Mouse (Mus musculus) Patski (cell line): ENCODE measurements around the gene Gm8024. TPM values are rescaled to one million over a fixed set of nuclear protein-coding genes. Genes with fewer than 3 reads are reported as not detected.
"Not testable (repeated sequence)": the region's sequence is repeated elsewhere in the genome, so short reads cannot be mapped to it uniquely, and the experiment has no call there.

Experiments used
- ATAC-seq: fragments of 100-300 bp; one replicate; pipeline ENCODE4 v1.8.0; 2021
- CTCF ChIA-PET: fragments of 350-600 bp; sonication (Branson Sonifier 250); formaldehyde crosslinking; loops from one replicate; lab custom pipeline; 2022; ENCODE audit warnings: inconsistent platforms; lab: Charles Lee
- POLR2A ChIA-PET: fragments of 350-600 bp; sonication (Branson Sonifier 250); formaldehyde crosslinking; loops from one replicate; lab custom pipeline; 2022; ENCODE audit warnings: antibody characterized with exemption, inconsistent platforms; lab: Charles Lee
- DNase-seq: peaks from one replicate; pipeline ENCODE4 v3.0.0-alpha.2; 2011; ENCODE audit warnings: low read depth, low spot score
- H3K27me3 ChIP-seq: fragments of 371-371 bp; one replicate; pipeline ENCODE4 v1.5.1; 2021
- in situ Hi-C: fragments of 300-500 bp; cut with MboI; formaldehyde crosslinking; loops from 3 replicates; pipeline ENCODE4 v1.11.1; 2018; ENCODE audit warnings: low pct_unique_long_range_greater_than_20kb, mixed read lengths
- polyA plus RNA-seq: library from polyadenylated mRNA; unstranded; gene quantifications from one replicate; pipeline ENCODE4 v1.2.3, GENCODE M21; 2021

The Gm8024 gene
- not detected for polyA plus RNA-seq

- in situ Hi-C loops, CTCF ChIA-PET, DNase-seq, POLR2A ChIA-PET, H3K27me3 ChIP-seq, ATAC-seq: not testable (repeated sequence)
Measured at GRCm38 (mm10) chr14:42524182-42524581, at the start of gene Gm8024. Gene Gm8024 (minus strand): TSS chr14:42524282.

- ATAC-seq = not testable (repeated sequence)
Measured at GRCm38 (mm10) chr14:42543170-42543701, 19.2 kb upstream of the Gm8024 start.

GRCm38 (mm10) chr14:42542316-42543169 lies 18.5 kb upstream of the Gm8024 start:
- in situ Hi-C loops, DNase-seq, POLR2A ChIA-PET, H3K27me3 ChIP-seq, CTCF ChIA-PET, ATAC-seq: not testable (repeated sequence)

More at GRCm38 (mm10) chr14:42543170-42543701, 19.2 kb upstream of the Gm8024 start:
- DNase-seq, in situ Hi-C loops, H3K27me3 ChIP-seq, CTCF ChIA-PET, POLR2A ChIA-PET: not testable (repeated sequence)

GRCm38 (mm10) chr14:42502249-42502648 lies 21.8 kb downstream of the Gm8024 start, which contains the start of gene Gm8020:
Gene Gm8020 (minus strand): TSS chr14:42502349.
- CTCF ChIA-PET, DNase-seq, in situ Hi-C loops: not testable (repeated sequence)

More at GRCm38 (mm10) chr14:42502249-42502648, 21.8 kb downstream of the Gm8024 start, which contains the start of gene Gm8020:
- H3K27me3 ChIP-seq, ATAC-seq, POLR2A ChIA-PET: not testable (repeated sequence)

Other genes with a start within 250 kb of the Gm8024 start
- gene Gm9611, start 226.9 kb downstream of the Gm8024 start, polyA plus RNA-seq = not detected
- not detected for gene Gm7995, start 214.1 kb downstream of the Gm8024 start, polyA plus RNA-seq
- gene Gm8005, start 84.6 kb downstream of the Gm8024 start, polyA plus RNA-seq = not detected
- gene Gm8011, start 60.4 kb downstream of the Gm8024 start, polyA plus RNA-seq = not detected
- gene Gm8020, start 21.9 kb downstream of the Gm8024 start, polyA plus RNA-seq = not detected
- gene Gm17124, start 75.6 kb upstream of the Gm8024 start, polyA plus RNA-seq = not detected
- not detected for gene Gm3633, start 117.6 kb upstream of the Gm8024 start, polyA plus RNA-seq
- gene Gm10378, start 131.7 kb upstream of the Gm8024 start, polyA plus RNA-seq = not detected
- not detected for gene Gm3015, start 244.5 kb upstream of the Gm8024 start, polyA plus RNA-seq